Mouse (Mus musculus) small intestine, adult 2 months (tissue): ENCODE measurements around the gene Olfr214. TPM values are rescaled to one million over a fixed set of nuclear protein-coding genes. Genes with fewer than 3 reads are reported as not detected.
"Not testable (repeated sequence)": the region's sequence is repeated elsewhere in the genome, so short reads cannot be mapped to it uniquely, and the experiment has no call there.

Experiments
- H3K27ac ChIP-seq: fragments of 200-500 bp; 2 replicates; pipeline ENCODE4 v1.5.1; 2012; ENCODE audit warnings: low read depth, low read length, control low read depth, inconsistent platforms; ENCODE audit not compliant: insufficient read depth
- H3K27me3 ChIP-seq: fragments of 200-500 bp; 2 replicates; pipeline ENCODE4 v1.6.1; 2012; ENCODE audit warnings: mild to moderate bottlenecking, moderate library complexity, low read length, inconsistent platforms; ENCODE audit not compliant: control insufficient read depth, insufficient read depth
- H3K36me3 ChIP-seq: fragments of 200-500 bp; 2 replicates; pipeline ENCODE4 v1.6.1; 2012; ENCODE audit warnings: mild to moderate bottlenecking, low read length, control low read depth, inconsistent platforms; ENCODE audit not compliant: control insufficient read depth, insufficient read depth
- H3K4me1 ChIP-seq: fragments of 200-500 bp; 2 replicates; pipeline ENCODE4 v1.6.1; 2012; ENCODE audit warnings: low read length, inconsistent platforms, mixed read lengths; ENCODE audit not compliant: control insufficient read depth, insufficient read depth, insufficient read length
- H3K4me3 ChIP-seq: fragments of 200-500 bp; 2 replicates; pipeline ENCODE4 v1.5.1; 2012; ENCODE audit warnings: low read depth, mild to moderate bottlenecking, control low read depth, inconsistent platforms, low read length, moderate library complexity
- CTCF ChIP-seq: fragments of 200-500 bp; IDR thresholded peaks from 2 replicates; pipeline ENCODE4 v1.5.1; 2012; ENCODE audit warnings: low read depth, mild to moderate bottlenecking, control low read depth, inconsistent platforms, low read length, moderate library complexity, mixed read lengths; ENCODE audit not compliant: insufficient replicate concordance, insufficient read length; ENCODE audit errors: extremely low read depth
- POLR2A ChIP-seq: fragments of 200-500 bp; IDR thresholded peaks from 2 replicates; pipeline ENCODE4 v1.6.1; 2012; ENCODE audit warnings: low read depth, mild to moderate bottlenecking, control low read depth, inconsistent platforms, low read length, moderate library complexity
- WGBS: fragments of 180-500 bp; shearing (Covaris S2); methylation state at CpG from one replicate; pipeline ENCODE4 v1.1.7; 2018; 5-methylcytosine and 5-hydroxymethylcytosine counted together
- polyA plus RNA-seq: library from polyadenylated mRNA; depleted of rRNA; stranded (reverse); fragments of >200 nt; gene quantifications from 2 replicates; pipeline ENCODE4 v1.2.3, GENCODE M21; 2012; rRNA removed

The Olfr214 gene
- polyA plus RNA-seq: not detected in 2 replicates

GRCm38 (mm10) chr6:116553935-116554334, at the start of gene Olfr214:
Olfr214 (plus strand) TSS chr6:116554235.
- Histone ChIP-seq H3K27ac (no peak within 1 kb of the TSS), H3K36me3 (no peaks in the 10 kb centered on the region), H3K4me3 (no peak within 1 kb of the TSS), H3K27me3 (no peaks in the 10 kb centered on the region), H3K4me1 (no peaks in the 10 kb centered on the region)
- TF ChIP-seq CTCF (no peak), POLR2A (no peak)
- WGBS: 66% methylated on average over 1 of the region's 1 CpGs

- H3K27me3 ChIP-seq, H3K4me3 ChIP-seq, H3K4me1 ChIP-seq, H3K27ac ChIP-seq, H3K36me3 ChIP-seq: not testable (repeated sequence)
- 91% methylated on average over 20 of the region's 20 CpGs for WGBS
Observed at GRCm38 (mm10) chr6:116506302-116507003, 47.6 kb upstream of the Olfr214 start, which contains the start of gene Olfr212. Olfr212 (plus strand) TSS chr6:116506516.

- no peaks in the 10 kb centered on the region for H3K4me1 ChIP-seq
- no peak for TF ChIP-seq CTCF
- TF ChIP-seq POLR2A: no peak
- H3K36me3 ChIP-seq: no peaks in the 10 kb centered on the region
- H3K27me3 ChIP-seq: no peaks in the 10 kb centered on the region
- H3K27ac ChIP-seq: no peak overlapping the region
- H3K4me3 ChIP-seq: no peak overlapping the region
Observed at GRCm38 (mm10) chr6:116514832-116515231, 39.2 kb upstream of the Olfr214 start.

GRCm38 (mm10) chr6:116538156-116538555, 15.9 kb upstream of the Olfr214 start, which contains the start of gene Olfr213:
Olfr213 (plus strand) TSS chr6:116538456.
- TF ChIP-seq POLR2A (no peak), CTCF (no peak)
- Histone ChIP-seq H3K4me1 (no peaks in the 10 kb centered on the region), H3K4me3 (no peak within 1 kb of the TSS), H3K27me3 (no peaks in the 10 kb centered on the region), H3K36me3 (no peaks in the 10 kb centered on the region), H3K27ac (no peak within 1 kb of the TSS)
- 86% methylated on average over 1 of the region's 1 CpGs for WGBS

GRCm38 (mm10) chr6:116542500-116542899, 11.5 kb upstream of the Olfr214 start:
- no peak overlapping the region for H3K4me3 ChIP-seq
- H3K36me3 ChIP-seq: no peaks in the 10 kb centered on the region
- 69% methylated on average over 2 of the region's 2 CpGs for WGBS
- TF ChIP-seq POLR2A: no peak
- no peaks in the 10 kb centered on the region for H3K4me1 ChIP-seq
- H3K27ac ChIP-seq: no peak overlapping the region
- H3K27me3 ChIP-seq: no peaks in the 10 kb centered on the region

- H3K4me3 ChIP-seq, H3K27me3 ChIP-seq, H3K4me1 ChIP-seq, H3K36me3 ChIP-seq, H3K27ac ChIP-seq: not testable (repeated sequence)
- WGBS: 93% methylated on average over 11 of the region's 11 CpGs
Observed at GRCm38 (mm10) chr6:116550841-116551240, 3.2 kb upstream of the Olfr214 start, which contains the start of gene Gm5580. Gm5580 (plus strand) TSS chr6:116551141.

GRCm38 (mm10) chr6:116554952-116555351, 917 bp downstream of the Olfr214 start:
- 49% methylated on average over 3 of the region's 3 CpGs for WGBS
- no peak overlapping the region for H3K27ac ChIP-seq
- no peak overlapping the region for H3K4me3 ChIP-seq
- no peaks in the 10 kb centered on the region for H3K4me1 ChIP-seq
- H3K27me3 ChIP-seq: no peaks in the 10 kb centered on the region
- TF ChIP-seq CTCF (no peak), POLR2A (no peak)
- H3K36me3 ChIP-seq: no peaks in the 10 kb centered on the region

- 23% methylated on average over 3 of the region's 3 CpGs for WGBS
- TF ChIP-seq POLR2A (no peak), CTCF (no peak)
- no peak overlapping the region for H3K27ac ChIP-seq
- H3K4me3 ChIP-seq: no peak overlapping the region
- no peaks in the 10 kb centered on the region for H3K36me3 ChIP-seq
- no peaks in the 10 kb centered on the region for H3K27me3 ChIP-seq
- no peaks in the 10 kb centered on the region for H3K4me1 ChIP-seq
Observed at GRCm38 (mm10) chr6:116569834-116570233, 15.8 kb downstream of the Olfr214 start.
